ENCODE assay signal across 17 mouse cellular contexts in genomic region chr11:61747161-61747560, GRCm38 (mm10). TPM values are rescaled to one million over a fixed set of nuclear protein-coding genes. Genes with fewer than 3 reads are reported as not detected.
"Had no signal": no experiment of that assay in that cellular context is flagged by ENCODE, and none has a peak within 500 bp of the region (broad histone marks: within the 10 kb centered on the region; RNA-seq: fewer than 3 reads in every experiment).

No protein-coding gene starts in this region.

- H3K9me3 ChIP-seq: limb, embryonic 10.5 days; liver, embryonic 15.5 days; megakaryocyte, embryonic 14.5 days; stomach, embryonic 15.5 days had no signal

- H3K9ac ChIP-seq: liver, embryonic 15.5 days; stomach, embryonic 15.5 days had no signal

- H3K4me2 ChIP-seq: liver, embryonic 11.5 days; liver, embryonic 15.5 days; midbrain, embryonic 11.5 days; stomach, embryonic 15.5 days had no signal

- H3K27ac ChIP-seq: limb, embryonic 10.5 days; liver, embryonic 15.5 days; macrophage; stomach, embryonic 15.5 days had no signal

- H3K4me1 ChIP-seq: limb, embryonic 10.5 days; liver, embryonic 15.5 days; stomach, embryonic 15.5 days had no signal

- ATAC-seq: lung, postnatal 0 days; midbrain, embryonic 16.5 days had no signal

- DNase-seq: kidney, adult 18-20 months; kidney, postnatal 10 days; lung, adult 2 months; right cerebral cortex, postnatal 14 days; thymus, adult 2 months; thymus, postnatal 25 days had no signal

- H3K4me3 ChIP-seq: limb, embryonic 10.5 days; liver, embryonic 15.5 days; megakaryocyte, embryonic 14.5 days; stomach, embryonic 15.5 days had no signal

- H3K27me3 ChIP-seq: liver, embryonic 15.5 days; megakaryocyte, embryonic 14.5 days; stomach, embryonic 15.5 days had no signal

RNA-seq across cellular contexts. Expression of gene Slc5a10, which starts 26.5 kb away (rescaled TPM):
- total RNA-seq: left cerebral cortex, postnatal 10 days had no signal
- polyA plus RNA-seq: liver, embryonic 11.5 days; liver, embryonic 15.5 days; lung, adult 2 months; macrophage; midbrain, embryonic 11.5 days; midbrain, embryonic 16.5 days; neural tube, embryonic 14.5 days; stomach, embryonic 15.5 days had no signal
